Mouse (Mus musculus): Measurements from ENCODE around the gene Gm36864. TPM values are rescaled to one million over a fixed set of nuclear protein-coding genes. Genes with fewer than 3 reads are reported as not detected.
"Not testable (repeated sequence)": the region's sequence is repeated elsewhere in the genome, so short reads cannot be mapped to it uniquely, and the experiment has no call there.

Gene Gm36864
- not detected in 2 replicates for polyA plus RNA-seq (2015; fragmentation: Nextera tagmentation; extraction: Ambion mirVana)

DNA sequence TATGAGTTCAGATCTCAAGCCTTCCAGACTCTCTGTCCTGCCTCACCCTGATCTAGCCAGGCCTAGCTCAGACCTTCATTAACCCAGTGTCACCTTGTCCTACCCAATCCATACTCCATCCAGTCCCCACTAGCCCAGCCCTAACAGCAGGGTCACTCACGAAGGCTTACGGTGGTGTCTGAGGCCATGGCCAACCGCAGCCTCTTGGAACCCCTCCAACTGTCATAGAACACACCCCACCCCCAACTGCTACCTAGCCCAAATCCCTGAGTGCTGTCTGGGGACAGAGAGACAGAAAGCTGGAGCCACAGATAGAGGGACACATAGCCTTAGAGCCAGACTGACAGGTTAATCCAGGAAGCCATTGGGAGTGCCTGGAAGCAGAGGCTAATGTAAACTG is at the start of gene Gm36864:
Gm36864 (plus strand) TSS at position 269 of the 400 bp plus-strand sequence.
- no peaks in the 10 kb centered on the region for H3K4me1 ChIP-seq (replicated peaks; ENCODE audit: control insufficient read depth, insufficient read depth, low read length)
- no peak within 1 kb of the TSS for H3K27ac ChIP-seq (ENCODE audit: low read length)
- no peaks in the 10 kb centered on the region for H3K36me3 ChIP-seq (ENCODE audit: control insufficient read depth, insufficient read depth, low read length)
- H3K4me3 ChIP-seq (ENCODE audit: low read length) = no peak within 1 kb of the TSS
- ATAC-seq (ENCODE audit: low read depth) = no peak
- no peaks in the 10 kb centered on the region for H3K27me3 ChIP-seq (ENCODE audit: control insufficient read depth, insufficient read depth, low read depth, low read length)
- 57% methylated on average over 3 of the region's 3 CpGs for whole genome bisulfite sequencing
- H3K4me2 ChIP-seq (ENCODE audit: low read depth, low read length) = no peak within 1 kb of the TSS
- no peak within 1 kb of the TSS for H3K9ac ChIP-seq (ENCODE audit: low read length)
- H3K9me3 ChIP-seq (ENCODE audit: control insufficient read depth, low read length) = no peaks in the 10 kb centered on the region

DNA sequence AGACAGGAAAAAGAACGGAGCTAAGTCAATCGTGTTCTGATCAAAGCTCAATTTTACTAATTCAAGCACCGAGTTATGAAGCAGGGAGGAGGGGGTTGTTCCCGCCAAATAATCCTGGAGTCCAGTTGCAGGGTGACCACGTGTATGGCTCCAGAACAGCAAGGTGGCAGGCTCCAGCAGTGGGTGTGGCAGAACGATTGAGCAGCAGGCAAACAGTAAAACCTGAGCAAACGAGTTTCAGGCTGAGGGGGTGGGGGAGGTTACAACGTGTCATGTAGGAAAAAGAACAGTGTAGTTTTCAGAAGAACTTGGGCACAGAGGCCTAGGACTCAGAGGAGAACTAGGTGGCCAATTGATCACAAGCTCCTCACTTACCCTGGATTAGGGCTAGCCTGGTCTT is 49.5 kb upstream of the Gm36864 start:
- not testable (repeated sequence) for H3K36me3 ChIP-seq (ENCODE audit: control insufficient read depth, insufficient read depth, low read length); H3K4me3 ChIP-seq (ENCODE audit: low read length); H3K27me3 ChIP-seq (ENCODE audit: control insufficient read depth, insufficient read depth, low read depth, low read length); H3K4me2 ChIP-seq (ENCODE audit: low read depth, low read length); ATAC-seq (ENCODE audit: low read depth); H3K4me1 ChIP-seq (replicated peaks; ENCODE audit: control insufficient read depth, insufficient read depth, low read length); H3K9ac ChIP-seq (ENCODE audit: low read length); H3K27ac ChIP-seq (ENCODE audit: low read length); H3K9me3 ChIP-seq (ENCODE audit: control insufficient read depth, low read length)
- WGBS = 48% methylated on average over 8 of the region's 8 CpGs

DNA sequence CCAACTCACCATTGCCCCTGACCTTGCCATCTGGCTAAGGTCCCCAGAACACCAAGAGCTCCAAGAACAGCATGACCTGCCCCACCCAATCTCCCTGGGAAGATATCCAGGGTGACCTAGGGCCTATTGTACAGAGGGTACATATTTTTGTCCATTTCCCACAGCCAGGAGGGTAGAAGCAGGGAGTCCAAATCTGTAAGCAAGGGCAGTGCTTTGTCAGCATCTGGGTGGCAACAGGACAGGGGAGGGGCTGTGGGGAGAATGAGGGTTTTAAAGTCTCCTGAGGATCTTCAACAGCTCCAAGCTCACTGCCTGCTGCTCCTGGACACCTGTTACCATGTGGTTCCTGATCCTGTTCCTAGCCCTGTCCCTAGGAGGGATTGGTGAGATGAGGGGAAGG is 48.0 kb upstream of the Gm36864 start, which contains the start of gene Klk1b24:
Klk1b24 (plus strand) TSS at position 301 of the 400 bp plus-strand sequence.
- H3K27ac ChIP-seq (ENCODE audit: low read length); H3K4me1 ChIP-seq (replicated peaks; ENCODE audit: control insufficient read depth, insufficient read depth, low read length); H3K4me3 ChIP-seq (ENCODE audit: low read length); H3K36me3 ChIP-seq (ENCODE audit: control insufficient read depth, insufficient read depth, low read length); H3K9ac ChIP-seq (ENCODE audit: low read length); H3K27me3 ChIP-seq (ENCODE audit: control insufficient read depth, insufficient read depth, low read depth, low read length); ATAC-seq (ENCODE audit: low read depth); H3K9me3 ChIP-seq (ENCODE audit: control insufficient read depth, low read length); H3K4me2 ChIP-seq (ENCODE audit: low read depth, low read length): not testable (repeated sequence)

DNA sequence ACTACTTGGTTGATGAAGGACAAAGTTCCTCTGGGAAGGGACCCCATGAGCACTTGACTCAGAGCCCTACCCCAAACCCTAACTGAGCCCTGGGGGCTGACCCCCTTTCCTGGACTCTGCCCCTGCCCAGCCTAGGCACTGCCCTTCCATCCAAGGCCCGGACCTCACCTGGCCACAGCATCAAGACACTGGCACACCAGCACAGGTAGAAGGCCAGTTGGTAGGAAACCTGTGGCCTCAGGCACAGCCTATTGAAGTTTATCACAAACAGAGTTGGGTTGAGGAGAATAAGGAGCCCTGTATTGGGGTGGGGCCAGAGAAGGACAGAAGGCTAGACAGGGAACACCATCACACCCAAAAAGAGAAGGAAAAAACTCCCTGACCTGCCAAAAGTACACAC is 42.5 kb upstream of the Gm36864 start:
- not testable (repeated sequence) for H3K4me1 ChIP-seq (replicated peaks; ENCODE audit: control insufficient read depth, insufficient read depth, low read length); H3K36me3 ChIP-seq (ENCODE audit: control insufficient read depth, insufficient read depth, low read length); H3K27me3 ChIP-seq (ENCODE audit: control insufficient read depth, insufficient read depth, low read depth, low read length); H3K9me3 ChIP-seq (ENCODE audit: control insufficient read depth, low read length); H3K4me3 ChIP-seq (ENCODE audit: low read length); H3K4me2 ChIP-seq (ENCODE audit: low read depth, low read length); H3K27ac ChIP-seq (ENCODE audit: low read length); H3K9ac ChIP-seq (ENCODE audit: low read length); ATAC-seq (ENCODE audit: low read depth)
- 94% methylated on average over 1 of the region's 1 CpGs for WGBS

DNA sequence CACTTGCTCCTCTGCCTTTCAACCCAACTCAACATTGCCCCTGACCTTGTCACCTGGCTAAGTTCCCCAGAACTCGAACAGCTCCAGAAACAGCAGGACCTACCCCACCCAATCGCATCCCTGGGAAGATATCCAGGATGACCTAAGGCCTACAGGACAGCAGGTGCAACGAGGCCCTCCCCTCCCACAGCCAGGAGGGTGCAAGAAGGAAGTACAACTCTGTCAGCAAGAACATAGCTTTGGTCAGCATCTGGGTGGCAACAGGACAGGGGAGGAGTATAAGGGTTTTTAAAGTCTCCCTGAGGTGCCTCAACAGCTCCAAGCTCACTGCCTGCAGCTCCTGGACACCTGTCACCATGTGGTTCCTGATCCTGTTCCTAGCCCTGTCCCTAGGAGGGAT is 38.1 kb upstream of the Gm36864 start, which contains the start of gene Klk1b3:
Klk1b3 (plus strand) TSS at position 301 of the 400 bp plus-strand sequence.
- Histone ChIP-seq H3K36me3 (ENCODE audit: control insufficient read depth, insufficient read depth, low read length) (no peaks in the 10 kb centered on the region), H3K4me3 (ENCODE audit: low read length) (no peak within 1 kb of the TSS), H3K4me1 (replicated peaks; ENCODE audit: control insufficient read depth, insufficient read depth, low read length) (no peaks in the 10 kb centered on the region), H3K9me3 (ENCODE audit: control insufficient read depth, low read length) (no peaks in the 10 kb centered on the region), H3K27ac (ENCODE audit: low read length) (no peak within 1 kb of the TSS), H3K4me2 (ENCODE audit: low read depth, low read length) (no peak within 1 kb of the TSS), H3K9ac (ENCODE audit: low read length) (no peak within 1 kb of the TSS), H3K27me3 (ENCODE audit: control insufficient read depth, insufficient read depth, low read depth, low read length) (no peaks in the 10 kb centered on the region)
- 52% methylated on average over 3 of the region's 3 CpGs for WGBS
- ATAC-seq (ENCODE audit: low read depth) = no peak

DNA sequence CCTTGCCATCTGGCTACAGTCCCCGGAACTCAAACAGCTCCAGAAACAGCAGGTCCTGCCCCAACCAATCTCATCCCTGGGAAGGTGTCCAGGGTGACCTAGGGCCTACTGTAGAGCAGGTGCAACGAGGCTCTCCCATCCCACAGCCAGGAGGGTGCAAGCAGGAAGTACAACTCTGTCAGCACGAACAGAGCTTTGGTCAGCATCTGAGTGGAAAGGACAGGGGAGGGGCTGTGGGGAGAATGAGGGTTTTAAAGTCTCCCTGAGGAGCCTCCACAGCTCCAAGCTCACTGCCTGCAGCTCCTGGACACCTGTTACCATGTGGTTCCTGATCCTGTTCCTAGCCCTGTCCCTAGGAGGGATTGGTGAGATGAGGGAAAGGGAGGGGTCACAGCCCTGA is 28.8 kb upstream of the Gm36864 start, which contains the start of gene Klk1b4:
Klk1b4 (plus strand) TSS at position 301 of the 400 bp plus-strand sequence.
- H3K9me3 ChIP-seq (ENCODE audit: control insufficient read depth, low read length); H3K36me3 ChIP-seq (ENCODE audit: control insufficient read depth, insufficient read depth, low read length); H3K9ac ChIP-seq (ENCODE audit: low read length); H3K4me2 ChIP-seq (ENCODE audit: low read depth, low read length); ATAC-seq (ENCODE audit: low read depth); H3K27ac ChIP-seq (ENCODE audit: low read length); H3K27me3 ChIP-seq (ENCODE audit: control insufficient read depth, insufficient read depth, low read depth, low read length); H3K4me3 ChIP-seq (ENCODE audit: low read length); H3K4me1 ChIP-seq (replicated peaks; ENCODE audit: control insufficient read depth, insufficient read depth, low read length): not testable (repeated sequence)
- 25% methylated on average over 3 of the region's 3 CpGs for WGBS

DNA sequence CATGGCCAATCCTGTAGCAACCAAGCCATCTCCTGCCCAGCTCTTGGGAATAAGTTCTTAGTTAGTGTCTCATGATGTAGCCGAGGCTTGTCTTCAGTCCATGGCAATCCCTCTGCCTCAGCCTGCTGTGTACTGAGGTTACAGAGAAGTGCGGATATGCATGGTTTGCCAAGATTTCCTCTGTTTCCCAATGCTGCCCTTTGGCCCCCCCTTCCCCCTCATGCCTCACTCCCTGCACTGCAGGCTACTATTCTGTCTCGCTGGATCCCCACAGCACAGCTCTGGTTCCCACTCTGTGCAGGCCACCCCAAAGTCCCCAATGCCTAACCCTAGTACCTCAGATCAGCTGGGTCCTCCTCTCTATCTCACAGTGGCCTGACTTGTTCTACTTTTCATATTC is 27.7 kb upstream of the Gm36864 start:
- H3K27ac ChIP-seq (ENCODE audit: low read length) = no peak overlapping the region
- no peaks in the 10 kb centered on the region for H3K4me1 ChIP-seq (replicated peaks; ENCODE audit: control insufficient read depth, insufficient read depth, low read length)
- WGBS = 73% methylated on average over 3 of the region's 3 CpGs
- H3K27me3 ChIP-seq (ENCODE audit: control insufficient read depth, insufficient read depth, low read depth, low read length) = no peaks in the 10 kb centered on the region
- no peak overlapping the region for H3K4me3 ChIP-seq (ENCODE audit: low read length)
- no peaks in the 10 kb centered on the region for H3K36me3 ChIP-seq (ENCODE audit: control insufficient read depth, insufficient read depth, low read length)
- no peak overlapping the region for H3K9ac ChIP-seq (ENCODE audit: low read length)
- H3K4me2 ChIP-seq (ENCODE audit: low read depth, low read length) = no peak overlapping the region
- no peak for ATAC-seq (ENCODE audit: low read depth)
- no peaks in the 10 kb centered on the region for H3K9me3 ChIP-seq (ENCODE audit: control insufficient read depth, low read length)

DNA sequence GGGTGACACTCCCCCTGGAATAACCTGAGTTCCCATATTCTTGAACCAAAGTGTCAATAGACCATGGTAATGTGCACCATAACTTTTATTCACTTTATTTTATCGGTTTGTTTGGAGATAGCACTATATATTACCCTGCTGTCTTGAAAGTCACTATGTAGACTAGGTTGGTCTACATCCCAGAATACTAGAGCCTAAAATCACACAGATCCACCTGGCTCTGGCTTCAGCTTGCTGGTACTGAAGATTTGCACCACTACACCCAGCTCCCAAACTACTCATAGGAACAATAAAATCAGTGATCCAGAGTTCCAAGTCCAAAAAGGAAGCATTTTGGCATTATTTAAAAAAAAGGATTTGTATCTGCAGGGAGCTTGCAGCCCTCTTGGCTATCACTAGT is 20.3 kb upstream of the Gm36864 start, which contains the start of gene Klk1b5:
Klk1b5 (plus strand) TSS at position 301 of the 400 bp plus-strand sequence.
- Histone ChIP-seq H3K36me3 (ENCODE audit: control insufficient read depth, insufficient read depth, low read length) (no peaks in the 10 kb centered on the region), H3K27ac (ENCODE audit: low read length) (no peak within 1 kb of the TSS), H3K4me2 (ENCODE audit: low read depth, low read length) (no peak within 1 kb of the TSS), H3K9ac (ENCODE audit: low read length) (no peak within 1 kb of the TSS), H3K4me1 (replicated peaks; ENCODE audit: control insufficient read depth, insufficient read depth, low read length) (no peaks in the 10 kb centered on the region), H3K27me3 (ENCODE audit: control insufficient read depth, insufficient read depth, low read depth, low read length) (no peaks in the 10 kb centered on the region), H3K4me3 (ENCODE audit: low read length) (no peak within 1 kb of the TSS), H3K9me3 (ENCODE audit: control insufficient read depth, low read length) (no peaks in the 10 kb centered on the region)
- 76% methylated on average over 1 of the region's 1 CpGs for WGBS
- ATAC-seq (ENCODE audit: low read depth) = no peak

DNA sequence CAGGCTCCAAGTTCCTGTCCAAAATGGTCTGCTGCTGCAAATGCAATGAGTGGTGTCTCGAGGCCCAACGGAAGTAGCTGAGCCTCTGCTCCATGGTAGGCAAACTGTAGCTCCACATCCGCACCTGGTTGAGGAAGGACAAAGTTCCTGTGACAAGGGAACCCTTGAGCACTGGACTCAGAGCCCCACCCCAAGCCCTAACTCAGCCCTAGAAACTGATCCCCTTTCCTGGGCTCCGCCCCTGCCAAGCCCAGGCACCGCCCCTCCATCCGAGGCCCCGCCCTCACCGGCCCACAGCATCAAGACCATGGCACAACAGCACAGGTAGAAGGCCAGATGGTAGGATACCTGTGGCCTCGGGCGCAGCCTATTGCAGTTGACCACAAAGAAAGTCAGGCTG is 14.4 kb upstream of the Gm36864 start:
- WGBS = 48% methylated on average over 8 of the region's 10 CpGs
- H3K4me2 ChIP-seq (ENCODE audit: low read depth, low read length); H3K27ac ChIP-seq (ENCODE audit: low read length); ATAC-seq (ENCODE audit: low read depth); H3K36me3 ChIP-seq (ENCODE audit: control insufficient read depth, insufficient read depth, low read length); H3K4me1 ChIP-seq (replicated peaks; ENCODE audit: control insufficient read depth, insufficient read depth, low read length); H3K27me3 ChIP-seq (ENCODE audit: control insufficient read depth, insufficient read depth, low read depth, low read length); H3K9me3 ChIP-seq (ENCODE audit: control insufficient read depth, low read length); H3K4me3 ChIP-seq (ENCODE audit: low read length); H3K9ac ChIP-seq (ENCODE audit: low read length): not testable (repeated sequence)

DNA sequence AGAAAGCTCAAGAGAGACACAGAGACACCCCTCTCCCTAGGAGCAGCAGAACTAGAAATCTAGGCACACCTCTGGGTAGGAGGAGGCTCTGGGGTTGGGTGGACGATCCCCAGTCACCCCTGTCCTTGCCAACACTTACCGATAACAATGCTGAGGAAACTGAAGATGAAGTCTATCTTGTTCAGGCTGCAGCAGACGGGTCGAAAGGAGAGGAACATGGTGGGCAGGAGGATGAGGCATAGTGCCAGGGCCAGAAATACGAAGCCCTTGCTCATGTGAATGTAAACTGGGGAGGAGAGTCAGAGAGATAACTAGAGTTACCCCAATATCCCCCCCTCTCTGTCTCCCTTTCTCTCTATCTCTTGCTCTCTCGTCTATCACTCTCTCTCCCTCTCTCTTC is 13.6 kb upstream of the Gm36864 start:
- not testable (repeated sequence) for H3K27ac ChIP-seq (ENCODE audit: low read length); H3K4me2 ChIP-seq (ENCODE audit: low read depth, low read length); H3K36me3 ChIP-seq (ENCODE audit: control insufficient read depth, insufficient read depth, low read length); ATAC-seq (ENCODE audit: low read depth); H3K9me3 ChIP-seq (ENCODE audit: control insufficient read depth, low read length); H3K9ac ChIP-seq (ENCODE audit: low read length); H3K27me3 ChIP-seq (ENCODE audit: control insufficient read depth, insufficient read depth, low read depth, low read length); H3K4me3 ChIP-seq (ENCODE audit: low read length); H3K4me1 ChIP-seq (replicated peaks; ENCODE audit: control insufficient read depth, insufficient read depth, low read length)
- 73% methylated on average over 6 of the region's 6 CpGs for WGBS

Measured in lung, embryonic 16.5 days (tissue).